Mouse (Mus musculus): ENCODE results near the gene Thsd7a. TPM values are rescaled to one million over a fixed set of nuclear protein-coding genes. Genes with fewer than 3 reads are reported as not detected.

The Thsd7a gene
- total and polyA plus RNA-seq, 2 experiments from 2014 or later, result 13.5 to 18.3 TPM

DNA sequence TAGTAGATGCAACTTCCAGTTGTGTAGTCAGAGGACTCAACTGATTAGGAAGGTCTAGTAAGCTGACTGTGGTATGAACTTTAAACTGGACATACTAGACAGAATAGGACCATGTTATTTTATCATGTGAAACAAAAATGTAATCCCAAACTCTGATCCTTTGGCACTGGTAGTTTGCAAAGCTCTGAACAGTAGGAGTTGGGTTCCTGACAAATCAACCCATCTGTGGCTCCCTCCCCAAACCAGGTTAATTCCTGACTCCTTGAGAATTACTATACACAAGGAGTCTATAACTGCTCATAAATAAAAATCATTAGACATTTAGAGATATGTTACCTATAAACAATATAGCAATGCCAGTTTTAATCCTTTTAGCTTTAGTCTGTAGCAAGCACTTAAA lies 231.5 kb downstream of the Thsd7a start:
- H3K36me3 ChIP-seq (ENCODE audit: insufficient read depth), result no peaks in the 10 kb centered on the region
- H3K4me2 ChIP-seq (ENCODE audit: low read depth), result no peak overlapping the region
- ATAC-seq, result no peak
- no peaks in the 10 kb centered on the region for H3K9me3 ChIP-seq (ENCODE audit: low read length)
- DNase-seq, result no peak
- H3K4me3 ChIP-seq (ENCODE audit: low read depth, low read length), result no peak overlapping the region
- H3K9ac ChIP-seq, result no peak overlapping the region
- no peak for TF ChIP-seq CTCF (IDR thresholded peaks at IDR 0.05; ENCODE audit: low read depth)
- no peaks in the 10 kb centered on the region for H3K27me3 ChIP-seq (ENCODE audit: insufficient read depth, low read length)
- H3K4me1 ChIP-seq (ENCODE audit: insufficient read depth), result no peaks in the 10 kb centered on the region
- no peak overlapping the region for H3K27ac ChIP-seq (ENCODE audit: low read depth, low read length)

DNA sequence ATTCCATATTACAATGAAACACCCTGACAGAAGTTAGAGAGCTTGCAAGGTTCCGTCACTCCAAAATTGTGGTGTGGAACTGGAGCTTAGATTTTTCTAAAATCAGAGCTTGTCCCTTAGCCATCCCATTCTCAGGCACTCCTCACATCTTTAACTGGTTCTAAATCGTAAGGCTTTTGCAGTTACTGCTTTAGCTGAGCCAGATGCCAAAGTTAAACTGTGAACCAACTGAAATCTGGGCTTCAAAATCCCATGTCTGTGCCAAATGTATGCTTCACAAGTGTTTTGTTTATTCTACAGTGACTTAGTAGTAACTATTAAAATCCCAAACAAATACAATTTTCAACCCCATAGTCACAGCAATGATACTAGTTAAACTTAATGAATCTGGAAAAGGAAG lies 242.3 kb downstream of the Thsd7a start:
- no peak overlapping the region for H3K4me2 ChIP-seq (ENCODE audit: low read depth)
- TF ChIP-seq CTCF (IDR thresholded peaks at IDR 0.05; ENCODE audit: low read depth), result no peak
- H3K4me1 ChIP-seq (ENCODE audit: insufficient read depth), result no peaks in the 10 kb centered on the region
- no peaks in the 10 kb centered on the region for H3K9me3 ChIP-seq (ENCODE audit: low read length)
- no peaks in the 10 kb centered on the region for H3K36me3 ChIP-seq (ENCODE audit: insufficient read depth)
- H3K27me3 ChIP-seq (ENCODE audit: insufficient read depth, low read length), result no peaks in the 10 kb centered on the region
- WGBS, result 51% methylated on average over 2 of the region's 2 CpGs
- no peak overlapping the region for H3K4me3 ChIP-seq (ENCODE audit: low read depth, low read length)
- no peak overlapping the region for H3K27ac ChIP-seq (ENCODE audit: low read depth, low read length)
- H3K9ac ChIP-seq, result no peak overlapping the region
- ATAC-seq (peak; percentile 47; the same call in 1 of the 2 replicates), DNase-seq (peak; percentile 35)

DNA sequence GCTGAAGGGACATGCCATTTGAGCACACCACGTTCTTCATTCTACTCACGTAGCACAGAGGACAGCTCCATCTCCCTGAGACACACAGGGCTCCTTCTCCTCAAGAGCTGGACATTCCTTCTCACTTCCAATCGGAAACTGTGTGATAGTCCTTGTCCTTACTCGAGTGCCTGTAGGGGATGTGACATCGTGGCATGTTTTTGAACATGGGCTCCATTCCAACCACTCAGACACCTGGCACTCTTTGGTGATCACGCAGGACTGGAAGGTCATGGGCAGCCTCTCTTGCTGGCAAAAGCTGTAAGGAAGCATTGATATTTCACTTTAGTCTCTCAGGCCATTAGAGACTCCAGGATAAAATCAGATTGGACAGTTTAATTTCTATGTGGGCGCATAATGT lies 245.3 kb downstream of the Thsd7a start:
- Histone ChIP-seq H3K27ac (ENCODE audit: low read depth, low read length) (no peak overlapping the region), H3K36me3 (ENCODE audit: insufficient read depth) (no peaks in the 10 kb centered on the region), H3K9me3 (ENCODE audit: low read length) (no peaks in the 10 kb centered on the region), H3K4me2 (ENCODE audit: low read depth) (no peak overlapping the region), H3K4me1 (ENCODE audit: insufficient read depth) (no peaks in the 10 kb centered on the region), H3K4me3 (ENCODE audit: low read depth, low read length) (no peak overlapping the region), H3K27me3 (ENCODE audit: insufficient read depth, low read length) (no peaks in the 10 kb centered on the region), H3K9ac (no peak overlapping the region)
- no peak for ATAC-seq
- no peak for DNase-seq
- no peak for TF ChIP-seq CTCF (IDR thresholded peaks at IDR 0.05; ENCODE audit: low read depth)
- WGBS, result 92% methylated on average over 7 of the region's 7 CpGs

DNA sequence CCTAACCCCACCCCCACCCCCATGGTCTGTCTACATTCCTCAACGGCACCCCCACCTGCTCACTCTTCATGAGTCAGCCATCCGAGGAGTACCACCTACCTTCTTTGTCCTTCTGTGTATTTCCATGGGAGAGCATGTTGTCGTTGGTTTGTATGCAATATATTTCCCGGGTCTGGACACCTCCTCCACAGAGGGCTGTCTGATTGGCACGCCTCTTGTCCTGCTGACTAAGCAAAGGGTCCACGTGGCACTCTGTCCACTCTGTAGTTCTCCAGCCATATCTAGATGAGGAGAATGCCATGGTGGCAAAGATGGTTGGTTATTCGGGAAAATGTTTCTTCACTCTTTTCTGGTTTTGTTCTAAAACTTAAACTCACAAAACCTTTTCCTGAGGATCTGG lies 248.3 kb downstream of the Thsd7a start:
- H3K4me3 ChIP-seq (ENCODE audit: low read depth, low read length), result no peak overlapping the region
- no peak overlapping the region for H3K4me2 ChIP-seq (ENCODE audit: low read depth)
- no peak for TF ChIP-seq CTCF (IDR thresholded peaks at IDR 0.05; ENCODE audit: low read depth)
- 81% methylated on average over 7 of the region's 7 CpGs for WGBS
- ATAC-seq, result no peak
- H3K27me3 ChIP-seq (ENCODE audit: insufficient read depth, low read length), result no peaks in the 10 kb centered on the region
- DNase-seq, result no peak
- H3K9ac ChIP-seq, result no peak overlapping the region
- no peak overlapping the region for H3K27ac ChIP-seq (ENCODE audit: low read depth, low read length)
- H3K36me3 ChIP-seq (ENCODE audit: insufficient read depth), result no peaks in the 10 kb centered on the region
- no peaks in the 10 kb centered on the region for H3K9me3 ChIP-seq (ENCODE audit: low read length)
- H3K4me1 ChIP-seq (ENCODE audit: insufficient read depth), result no peaks in the 10 kb centered on the region

DNA sequence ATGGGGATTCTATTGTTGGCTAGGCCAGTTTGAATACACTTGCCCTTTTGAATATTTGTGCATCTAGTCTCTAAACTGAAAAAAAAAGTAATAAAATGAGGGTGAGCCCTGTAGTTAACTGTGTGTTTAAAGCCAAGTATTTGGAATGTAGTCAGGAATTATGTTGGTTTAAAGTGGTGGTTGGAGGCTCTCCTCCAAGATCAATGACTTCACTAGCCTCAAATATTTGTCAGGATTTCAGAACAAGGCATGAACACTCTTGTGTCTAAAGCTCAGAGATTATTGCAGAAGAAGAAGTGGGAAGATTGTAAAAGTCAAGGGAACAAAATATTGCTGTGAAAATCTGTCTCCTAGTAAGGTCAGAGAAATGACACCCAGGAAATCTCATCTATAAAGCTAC lies 249.3 kb downstream of the Thsd7a start:
- TF ChIP-seq CTCF (IDR thresholded peaks at IDR 0.05; ENCODE audit: low read depth), result no peak
- ATAC-seq (no peak), DNase-seq (no peak)
- H3K9me3 ChIP-seq (ENCODE audit: low read length), result no peaks in the 10 kb centered on the region
- H3K27me3 ChIP-seq (ENCODE audit: insufficient read depth, low read length), result no peaks in the 10 kb centered on the region
- no peaks in the 10 kb centered on the region for H3K36me3 ChIP-seq (ENCODE audit: insufficient read depth)
- H3K4me1 ChIP-seq (ENCODE audit: insufficient read depth), result no peaks in the 10 kb centered on the region
- H3K9ac ChIP-seq, result no peak overlapping the region
- no peak overlapping the region for H3K27ac ChIP-seq (ENCODE audit: low read depth, low read length)
- no peak overlapping the region for H3K4me3 ChIP-seq (ENCODE audit: low read depth, low read length)
- no peak overlapping the region for H3K4me2 ChIP-seq (ENCODE audit: low read depth)

DNA sequence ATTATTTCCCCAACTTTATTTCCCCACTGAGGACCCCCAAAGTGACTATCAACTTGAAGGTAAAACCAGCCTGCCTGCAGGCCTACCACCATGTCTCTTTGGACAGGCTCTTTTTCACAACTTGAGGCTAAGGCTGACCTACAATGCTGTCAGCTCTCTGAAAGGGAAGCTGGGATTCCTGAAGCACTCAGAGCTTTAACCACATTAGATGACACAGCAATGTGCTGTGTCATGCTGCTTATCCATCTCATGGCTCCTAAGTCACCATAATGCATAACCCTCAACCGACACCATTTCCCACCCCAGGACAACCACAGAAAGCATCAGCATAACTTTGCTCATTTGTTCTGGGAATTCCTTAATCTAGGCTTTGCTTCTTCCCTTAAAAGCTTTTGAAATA lies 255.6 kb downstream of the Thsd7a start:
- WGBS, result 89% methylated on average over 1 of the region's 1 CpGs
- ATAC-seq, result no peak

DNA sequence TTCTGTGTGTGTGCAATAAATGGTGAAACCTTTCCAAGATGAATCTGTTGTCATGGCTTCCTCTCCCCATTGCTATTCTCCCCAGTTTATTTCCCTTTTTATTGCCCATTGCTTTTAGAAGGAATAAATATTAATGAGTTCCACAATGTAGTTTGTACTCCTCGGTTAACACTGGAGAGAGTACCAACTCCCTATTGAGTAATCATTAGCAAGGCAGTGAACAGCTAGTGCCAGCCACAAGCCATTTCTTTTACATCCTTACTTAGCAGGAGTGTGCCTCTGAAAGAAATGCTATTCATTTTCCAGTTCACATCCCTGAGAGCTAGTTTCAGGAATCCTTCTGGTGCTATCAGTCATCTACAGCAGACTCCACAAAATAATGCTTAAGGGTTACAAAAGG lies 260.3 kb downstream of the Thsd7a start:
- Histone ChIP-seq H3K9me3 (ENCODE audit: low read length) (no peaks in the 10 kb centered on the region), H3K4me2 (ENCODE audit: low read depth) (no peak overlapping the region), H3K4me3 (ENCODE audit: low read depth, low read length) (no peak overlapping the region), H3K27me3 (ENCODE audit: insufficient read depth, low read length) (no peaks in the 10 kb centered on the region), H3K9ac (no peak overlapping the region), H3K27ac (ENCODE audit: low read depth, low read length) (no peak overlapping the region), H3K4me1 (ENCODE audit: insufficient read depth) (no peaks in the 10 kb centered on the region), H3K36me3 (ENCODE audit: insufficient read depth) (no peaks in the 10 kb centered on the region)
- no peak for TF ChIP-seq CTCF (IDR thresholded peaks at IDR 0.05; ENCODE audit: low read depth)
- no peak for ATAC-seq
- WGBS, result 29% methylated on average over 1 of the region's 1 CpGs
- DNase-seq, result no peak

More for the DNA sequence above, 255.6 kb downstream of the Thsd7a start:
- DNase-seq, result no peak
- Histone ChIP-seq H3K4me2 (ENCODE audit: low read depth) (no peak overlapping the region), H3K9ac (no peak overlapping the region), H3K9me3 (ENCODE audit: low read length) (no peaks in the 10 kb centered on the region), H3K27me3 (ENCODE audit: insufficient read depth, low read length) (no peaks in the 10 kb centered on the region), H3K36me3 (ENCODE audit: insufficient read depth) (no peaks in the 10 kb centered on the region), H3K27ac (ENCODE audit: low read depth, low read length) (no peak overlapping the region), H3K4me1 (ENCODE audit: insufficient read depth) (no peaks in the 10 kb centered on the region), H3K4me3 (ENCODE audit: low read depth, low read length) (no peak overlapping the region)
- TF ChIP-seq CTCF (IDR thresholded peaks at IDR 0.05; ENCODE audit: low read depth), result no peak
